Mouse (Mus musculus) heart, embryonic 14.5 days (tissue): ENCODE data around the gene Cd99l2. TPM values are rescaled to one million over a fixed set of nuclear protein-coding genes. Genes with fewer than 3 reads are reported as not detected.

Experiments used
- ATAC-seq: fragments of 200-750 bp; cut with Nextera tagmentation; 2 replicates; pipeline ENCODE4 v1.8.0; 2017; ENCODE audit warnings: low read depth, moderate TSS enrichment; ENCODE audit not compliant: insufficient number of reproducible peaks, insufficient read depth, low FRiP score
- H3K27ac ChIP-seq, 2 experiments: fragments of 200-500 bp in 1 of 2; fragments of 300-500 bp in 1 of 2; sonication (generic) in 1 of 2; replicated peaks in 1 of 2; 2 replicates each; pipeline ENCODE4 v1.5.1; 2012 to 2014; ENCODE audit warnings: low read depth in 2 of 2, low read length in 2 of 2, control low read depth in 1 of 2, mild to moderate bottlenecking in 1 of 2, mixed read lengths in 1 of 2; ENCODE audit not compliant: control insufficient read depth in 1 of 2, insufficient read depth in 1 of 2
- H3K27me3 ChIP-seq: fragments of 300-500 bp; sonication (generic); 2 replicates; pipeline ENCODE4 v1.6.1; 2014; ENCODE audit warnings: mild to moderate bottlenecking, low read length, control low read depth; ENCODE audit not compliant: control insufficient read depth, insufficient read depth
- H3K36me3 ChIP-seq: fragments of 300-500 bp; sonication (generic); 2 replicates; pipeline ENCODE4 v1.6.1; 2014; ENCODE audit warnings: mild to moderate bottlenecking, control low read depth, low read length, mixed read lengths; ENCODE audit not compliant: control insufficient read depth, insufficient read depth
- H3K4me1 ChIP-seq, 2 experiments: fragments of 200-500 bp in 1 of 2; fragments of 300-500 bp in 1 of 2; sonication (generic) in 1 of 2; 2 replicates each; pipeline ENCODE4 v1.6.1; 2012 to 2014; ENCODE audit warnings: low read length in 2 of 2, control low read depth in 1 of 2, mixed read lengths in 1 of 2; ENCODE audit not compliant: control insufficient read depth in 2 of 2, insufficient read depth in 2 of 2
- H3K4me2 ChIP-seq: fragments of 300-500 bp; sonication (generic); 2 replicates; pipeline ENCODE4 v1.6.1; 2014; ENCODE audit warnings: mild to moderate bottlenecking, low read length
- H3K4me3 ChIP-seq, 2 experiments: fragments of 200-500 bp in 1 of 2; fragments of 300-500 bp in 1 of 2; sonication (generic) in 1 of 2; 2 replicates each; pipeline ENCODE4 v1.5.1; 2012 to 2014; ENCODE audit warnings: low read length in 2 of 2, mild to moderate bottlenecking in 2 of 2, control low read depth in 1 of 2, low read depth in 1 of 2, moderate library complexity in 1 of 2; ENCODE audit not compliant: control insufficient read depth in 1 of 2, insufficient read depth in 1 of 2
- H3K9ac ChIP-seq: fragments of 300-500 bp; sonication (generic); 2 replicates; pipeline ENCODE4 v1.6.1; 2014; ENCODE audit warnings: mild to moderate bottlenecking, low read length
- H3K9me3 ChIP-seq: fragments of 300-500 bp; sonication (generic); 2 replicates; pipeline ENCODE4 v1.6.1; 2016; ENCODE audit warnings: low read length, control low read depth; ENCODE audit not compliant: control insufficient read depth
- WGBS: fragments of 180-500 bp; shearing (Covaris S2); extraction: QIAGEN DNeasy Blood & Tissue Kit; methylation state at CpG from one replicate; pipeline ENCODE4 v1.1.7; 2014; 5-methylcytosine and 5-hydroxymethylcytosine counted together
- polyA plus RNA-seq: library from polyadenylated mRNA; unstranded; fragments of >200 nt; fragmentation: Nextera tagmentation; extraction: Ambion mirVana; gene quantifications from 2 replicates; pipeline ENCODE4 v1.2.1, GENCODE M21; 2014

The Cd99l2 gene
- polyA plus RNA-seq: 26.4 and 28.5 TPM in 2 replicates

GRCm38 (mm10) chrX:71492634-71493278, at the start of gene Cd99l2:
Cd99l2 (minus strand) TSS chrX:71492849.
- WGBS: 19% methylated on average over 23 of the region's 23 CpGs
- H3K9ac ChIP-seq: peak within 1 kb of the TSS; percentile 74
- ATAC-seq: peak; percentile 99

GRCm38 (mm10) chrX:71540821-71541510, 48.3 kb upstream of the Cd99l2 start:
- no peak overlapping the region for H3K4me2 ChIP-seq
- no peaks in the 10 kb centered on the region for H3K4me1 ChIP-seq
- H3K4me3 ChIP-seq: no peak overlapping the region
- no peaks in the 10 kb centered on the region for H3K36me3 ChIP-seq
- peaks cover 4% of the 10 kb centered on the region for H3K27me3 ChIP-seq
- no peak overlapping the region for H3K27ac ChIP-seq
- no peaks in the 10 kb centered on the region for H3K9me3 ChIP-seq
- no peak for ATAC-seq
- no peak overlapping the region for H3K9ac ChIP-seq
- 65% methylated on average over 7 of the region's 7 CpGs for WGBS

More at GRCm38 (mm10) chrX:71492634-71493278, at the start of gene Cd99l2:
- H3K9me3 ChIP-seq: no peaks in the 10 kb centered on the region
- peak within 1 kb of the TSS; percentile 81 to 95 for H3K27ac ChIP-seq
- H3K36me3 ChIP-seq: no peaks in the 10 kb centered on the region
- no peaks in the 10 kb centered on the region for H3K27me3 ChIP-seq
- H3K4me2 ChIP-seq: peak within 1 kb of the TSS; percentile 71
- H3K4me1 ChIP-seq: peaks cover 2 to 5% of the 10 kb centered on the region in 2 experiments; a peak in 1 of 4 replicates
- H3K4me3 ChIP-seq: peak within 1 kb of the TSS; percentile 55 to 86

- no peak overlapping the region for H3K27ac ChIP-seq
- no peak overlapping the region for H3K4me2 ChIP-seq
- 37% methylated on average over 2 of the region's 2 CpGs for WGBS
- H3K9me3 ChIP-seq: no peaks in the 10 kb centered on the region
- no peak for ATAC-seq
- H3K4me3 ChIP-seq: no peak overlapping the region
- peaks cover 3% of the 10 kb centered on the region; the same call in 1 of the 2 replicates for H3K27me3 ChIP-seq
- no peaks in the 10 kb centered on the region for H3K4me1 ChIP-seq
- H3K36me3 ChIP-seq: no peaks in the 10 kb centered on the region
- no peak overlapping the region for H3K9ac ChIP-seq
Observed at GRCm38 (mm10) chrX:71537791-71538190, 45.1 kb upstream of the Cd99l2 start.

GRCm38 (mm10) chrX:71534102-71534501, 41.5 kb upstream of the Cd99l2 start:
- Histone ChIP-seq H3K4me2 (no peak overlapping the region), H3K4me3 (no peak overlapping the region), H3K9me3 (no peaks in the 10 kb centered on the region), H3K27ac (no peak overlapping the region), H3K36me3 (no peaks in the 10 kb centered on the region), H3K4me1 (no peaks in the 10 kb centered on the region), H3K27me3 (peaks cover 20% of the 10 kb centered on the region), H3K9ac (no peak overlapping the region)
- ATAC-seq: no peak
- 69% methylated on average over 5 of the region's 5 CpGs for WGBS

- WGBS: 61% methylated on average over 3 of the region's 3 CpGs
- Histone ChIP-seq H3K27me3 (peaks cover 20% of the 10 kb centered on the region), H3K27ac (no peak overlapping the region), H3K4me3 (no peak overlapping the region), H3K36me3 (no peaks in the 10 kb centered on the region), H3K9ac (no peak overlapping the region), H3K4me1 (no peaks in the 10 kb centered on the region), H3K9me3 (no peaks in the 10 kb centered on the region), H3K4me2 (no peak overlapping the region)
- no peak for ATAC-seq
Observed at GRCm38 (mm10) chrX:71532635-71533034, 40.0 kb upstream of the Cd99l2 start.

GRCm38 (mm10) chrX:71528646-71529045, 36.0 kb upstream of the Cd99l2 start:
- Histone ChIP-seq H3K36me3 (no peaks in the 10 kb centered on the region), H3K27ac (no peak overlapping the region), H3K4me2 (no peak overlapping the region), H3K9ac (no peak overlapping the region), H3K4me3 (no peak overlapping the region), H3K4me1 (peaks cover 0 to 2% of the 10 kb centered on the region in 2 experiments; a peak in 1 of 4 replicates), H3K9me3 (no peaks in the 10 kb centered on the region), H3K27me3 (peaks cover 20% of the 10 kb centered on the region)
- 59% methylated on average over 6 of the region's 6 CpGs for WGBS
- no peak for ATAC-seq

- WGBS: 73% methylated on average over 3 of the region's 3 CpGs
- H3K27ac ChIP-seq: no peak overlapping the region
- H3K27me3 ChIP-seq: peaks cover 20% of the 10 kb centered on the region
- ATAC-seq: no peak
- no peaks in the 10 kb centered on the region for H3K36me3 ChIP-seq
- H3K4me3 ChIP-seq: no peak overlapping the region
- no peak overlapping the region for H3K9ac ChIP-seq
- no peak overlapping the region for H3K4me2 ChIP-seq
- peaks cover 0 to 2% of the 10 kb centered on the region in 2 experiments; a peak in 1 of 4 replicates for H3K4me1 ChIP-seq
- no peaks in the 10 kb centered on the region for H3K9me3 ChIP-seq
Observed at GRCm38 (mm10) chrX:71528150-71528549, 35.5 kb upstream of the Cd99l2 start.
